Mouse (Mus musculus): ENCODE measurements around the gene Dnajb12. TPM values are rescaled to one million over a fixed set of nuclear protein-coding genes. Genes with fewer than 3 reads are reported as not detected.

Gene Dnajb12
- total and polyA plus RNA-seq, 3 experiments: 13.9 to 35.9 (median 21.5) TPM

GRCm38 (mm10) chr10:59907695-59908299 is 28.4 kb downstream of the Dnajb12 start (continued):
- TF ChIP-seq MYC (IDR thresholded peaks at IDR 0.05; ENCODE audit: low read depth, low read length): peak; percentile 40; the same call in 1 of the 2 replicates

GRCm38 (mm10) chr10:59908776-59909315 is 29.5 kb downstream of the Dnajb12 start:
- Histone ChIP-seq H3K4me2 (ENCODE audit: insufficient read depth, low read depth, poor library complexity, severe bottlenecking) (no peak overlapping the region), H3K79me2 (replicated peaks; ENCODE audit: control insufficient read depth, extremely low read depth, insufficient read depth, poor library complexity, severe bottlenecking) (no peaks in the 10 kb centered on the region), H3K27me3 (replicated peaks) (no peaks in the 10 kb centered on the region), H3K27ac (ENCODE audit: insufficient read depth, low read depth) (peak overlapping the region; percentile 96), H3K9ac (ENCODE audit: insufficient read depth, low read depth) (no peak overlapping the region), H3K36me3 (replicated peaks in 1 of 2; ENCODE audit: control insufficient read depth in 1 of 2, insufficient read depth in 1 of 2, low read length in 1 of 2) (no peaks in the 10 kb centered on the region), H3K4me3 (replicated peaks in 1 of 3; ENCODE audit: low read depth in 2 of 3, low read length in 2 of 3, poor library complexity in 1 of 3) (peak overlapping the region in 1 of 3 experiments; percentile 26), H3K9me3 (replicated peaks; ENCODE audit: low read length) (no peaks in the 10 kb centered on the region), H3K4me1 (ENCODE audit: control insufficient read depth in 1 of 2, insufficient read depth in 2 of 2) (peaks cover 35 to 53% of the 10 kb centered on the region in 2 experiments)
- dilution Hi-C loops (cut with MboI; ENCODE audit: extremely low pct_ligation_motif_present, extremely low pct_unique_long_range_greater_than_20kb, low sequenced_read_pairs): no loop called here
- TF ChIP-seq UBTF (IDR thresholded peaks at IDR 0.05; ENCODE audit: low read depth, low read length) (no peak), MAFK (IDR thresholded peaks at IDR 0.05; ENCODE audit: insufficient replicate concordance, low read length) (no peak), MEF2A (IDR thresholded peaks at IDR 0.05; ENCODE audit: borderline replicate concordance, low read depth, low read length) (no peak), ETS1 (conservative IDR thresholded peaks at IDR 0.05; ENCODE audit: low read depth, low read length) (no peak), ZC3H11A (IDR thresholded peaks at IDR 0.05; ENCODE audit: low read depth, low read length) (no peak), CHD1 (IDR thresholded peaks at IDR 0.05; ENCODE audit: low read depth, low read length) (no peak), TBP (conservative IDR thresholded peaks at IDR 0.05; ENCODE audit: low read depth, low read length) (no peak), IRF4 (IDR thresholded peaks at IDR 0.05; ENCODE audit: low read depth, low read length) (no peak), SIN3A (IDR thresholded peaks at IDR 0.05; ENCODE audit: low read length) (no peak), CHD2 (IDR thresholded peaks at IDR 0.05; ENCODE audit: low read length) (no peak), JUN (IDR thresholded peaks at IDR 0.05; ENCODE audit: insufficient read depth, low read depth, low read length) (no peak), E2F4 (IDR thresholded peaks at IDR 0.05; ENCODE audit: insufficient replicate concordance, low read depth, low read length) (no peak), RCOR1 (conservative IDR thresholded peaks at IDR 0.05; ENCODE audit: low read depth, low read length) (no peak), ZMIZ1 (IDR thresholded peaks at IDR 0.05; ENCODE audit: low read depth, low read length) (no peak), NELFE (IDR thresholded peaks at IDR 0.05; ENCODE audit: low read depth, low read length) (no peak), MYC (IDR thresholded peaks at IDR 0.05; ENCODE audit: low read depth, low read length) (no peak), EP300 (IDR thresholded peaks at IDR 0.05; ENCODE audit: low read length) (no peak), POLR2AphosphoS2 (IDR thresholded peaks at IDR 0.05; ENCODE audit: low read depth, low read length) (no peak)
- DNase-seq (ENCODE audit: extremely low read depth): no peak
- in situ Hi-C loops (cut with MboI; ENCODE audit: low pct_ligation_motif_present, low pct_unique_long_range_greater_than_20kb, low sequenced_read_pairs): loop anchor here (25.0 kb wide), 1 partner anchor 478 kb away; the partner anchor contains the start of gene Gm17455
